Mouse (Mus musculus): Measurements from ENCODE around the gene Nt5c.

GRCm38 (mm10) chr11:115462243-115462891 lies 29.3 kb downstream of the Nt5c start, which contains the start of gene Slc16a5:
- TF ChIP-seq CTCF (IDR thresholded peaks at IDR 0.05; ENCODE audit: borderline replicate concordance, control insufficient read depth, extremely low read depth, insufficient read depth, low read length, poor library complexity) (no peak), POLR2A (IDR thresholded peaks at IDR 0.05; ENCODE audit: control insufficient read depth, extremely low read depth, insufficient read depth, low read length, poor library complexity) (peak; percentile 26)
